Mouse (Mus musculus) layer of hippocampus, postnatal 14 days (tissue): Measurements from ENCODE around the gene Peli1. TPM values are rescaled to one million over a fixed set of nuclear protein-coding genes. Genes with fewer than 3 reads are reported as not detected.
"Not testable (repeated sequence)": the region's sequence is repeated elsewhere in the genome, so short reads cannot be mapped to it uniquely, and the experiment has no call there.

Experiments
- DNase-seq, 2 experiments: peaks; one replicate each; pipeline ENCODE4 v3.0.0; 2021 to 2022; ENCODE audit warnings: low spot score in 2 of 2, mixed read lengths in 1 of 2
- total RNA-seq, 2 experiments: library from RNA; stranded (reverse); gene quantifications; 2 replicates each; pipeline ENCODE4 v1.2.3; 2021

The Peli1 gene
- total RNA-seq, 2 experiments from 2014 or later = 56.5 to 59.4 TPM

GRCm38 (mm10) chr11:21179873-21180272 is 88.8 kb downstream of the Peli1 start:
- DNase-seq = not testable (repeated sequence)

DNA sequence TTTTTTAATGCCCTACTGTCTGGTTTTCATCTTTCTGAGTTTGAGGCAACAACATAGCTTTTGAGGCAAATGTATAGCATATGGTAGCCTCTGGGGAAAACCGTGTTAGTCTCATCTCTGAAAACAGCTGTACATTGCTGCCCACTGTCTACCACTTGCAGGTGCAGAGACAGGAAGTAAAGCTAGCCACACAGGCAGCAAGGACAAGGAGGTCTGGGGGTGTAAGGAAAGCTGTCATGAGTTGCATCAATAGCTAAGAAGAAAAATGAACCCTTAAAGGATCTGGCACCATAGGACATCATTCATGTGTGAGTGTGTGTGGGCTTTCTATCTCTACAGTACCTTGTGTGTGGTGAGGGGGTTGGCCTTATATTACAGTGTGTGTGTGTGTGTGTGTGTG is 89.6 kb downstream of the Peli1 start:
- no peak for DNase-seq

- no peak for DNase-seq
Measured at GRCm38 (mm10) chr11:21181616-21182015, 90.5 kb downstream of the Peli1 start.

- DNase-seq = no peak
Measured at GRCm38 (mm10) chr11:21182709-21183108, 91.6 kb downstream of the Peli1 start.

DNA sequence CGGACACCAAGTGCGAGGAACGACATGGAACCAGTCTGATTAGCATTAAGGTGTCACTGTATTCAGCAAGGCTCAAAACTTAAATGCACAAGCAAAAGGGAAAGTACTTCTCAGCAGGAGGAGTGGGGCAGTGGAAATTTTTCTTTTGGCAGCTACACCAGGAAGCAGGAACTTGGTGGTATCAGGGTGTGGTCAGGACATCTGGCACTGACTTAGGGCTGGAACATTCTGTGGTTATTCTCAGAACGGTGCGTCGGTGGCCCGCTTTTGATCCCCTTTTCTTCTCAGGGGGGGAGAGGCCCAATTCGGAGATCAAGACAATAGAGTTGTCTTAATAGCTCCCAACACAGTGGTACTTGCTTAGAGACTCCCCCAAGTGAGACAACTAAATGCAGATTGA is 100.7 kb downstream of the Peli1 start:
- DNase-seq = not testable (repeated sequence)

DNA sequence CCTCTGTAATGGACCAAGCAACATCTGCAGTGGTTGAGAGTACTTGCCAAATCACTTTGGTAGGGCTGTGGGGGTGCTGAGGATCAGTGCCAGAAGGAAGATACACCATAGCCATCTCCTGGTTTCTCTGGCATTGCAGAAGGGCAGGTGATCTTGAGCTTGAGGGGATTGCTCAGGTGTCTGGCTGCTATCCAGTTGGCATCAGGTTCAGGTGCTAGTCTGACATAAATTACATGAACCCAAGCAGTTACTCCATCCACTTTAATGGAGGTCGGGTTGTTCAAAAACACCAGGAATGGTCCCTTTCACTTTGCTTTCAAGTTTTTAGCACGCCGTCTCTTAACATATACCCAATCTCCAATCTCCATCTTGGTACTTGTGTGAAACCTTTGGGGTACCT is 103.8 kb downstream of the Peli1 start:
- DNase-seq = no peak

Other genes starting within 250 kb of the Peli1 start
- 10 to 100 TPM; 25.2 to 26.1 TPM for gene Vps54, start 148.0 kb downstream of the Peli1 start, total RNA-seq